Comparison of ENCODE assay signal across 9 mouse cellular contexts in the genomic region with DNA sequence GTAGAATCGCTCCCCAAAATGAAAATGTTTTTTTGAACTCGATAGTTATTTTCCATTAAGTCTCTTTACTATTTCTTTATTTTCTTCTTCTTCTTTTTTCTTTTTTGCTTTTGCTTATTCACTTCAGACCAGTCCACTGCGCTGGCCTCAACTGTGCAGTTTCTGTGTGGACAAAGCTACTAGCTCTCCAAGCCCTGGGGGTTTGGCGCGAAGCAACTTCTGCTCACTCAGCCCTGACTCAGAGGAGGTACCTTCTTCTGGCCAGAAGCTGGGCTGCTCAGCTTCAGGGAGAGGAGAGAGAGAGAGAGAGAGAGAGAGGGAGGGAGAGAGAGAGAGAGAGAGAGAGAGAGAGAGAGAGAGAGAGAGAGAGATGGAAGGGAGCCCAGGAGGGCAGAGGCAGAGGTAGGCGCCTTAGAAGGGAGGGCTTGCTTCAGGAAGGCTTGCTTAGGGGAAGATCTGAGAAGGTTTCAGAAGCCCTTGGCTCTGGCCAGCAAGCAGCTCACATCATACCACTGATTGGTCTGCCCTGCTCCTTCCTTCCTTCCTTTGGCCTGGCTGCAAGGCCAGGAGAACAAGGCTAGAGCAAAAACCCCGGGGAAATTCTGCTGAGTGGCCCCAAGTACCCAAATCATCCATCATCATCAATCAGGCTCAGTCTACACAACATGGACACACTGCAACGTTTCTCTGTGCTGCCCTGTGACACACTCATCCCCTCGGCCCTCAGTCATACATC.
A peak's percentile ranks its signal among the peaks of the same experiment; 100 is the strongest.
DNase-seq lines count a peak whose midpoint lies in the region; ATAC-seq and TF ChIP-seq lines count a peak whose summit lies in the region.
"Had no signal": no experiment of that assay in that cellular context is flagged by ENCODE, and none has a peak within 500 bp of the region (broad histone marks: within the 10 kb centered on the region; RNA-seq: fewer than 3 reads in every experiment).

No protein-coding gene starts in this region.

- H3K4me3 ChIP-seq in kidney, adult 2 months (ENCODE audit: insufficient read depth, low read depth, low read length): no peak overlapping the region
- no peak overlapping the region for H3K4me3 ChIP-seq in embryonic facial prominence, embryonic 14.5 days (ENCODE audit: low read depth, low read length)
- no peak overlapping the region for H3K4me3 ChIP-seq in neural tube, embryonic 11.5 days (ENCODE audit: low read depth, low read length)
- H3K4me3 ChIP-seq: liver, embryonic 13.5 days had no signal

- intact Hi-C loops in heart, postnatal 36 days (cut with DNase I): no loop called here

- no peaks in the 10 kb centered on the region for H3K4me1 ChIP-seq in kidney, adult 2 months (ENCODE audit: control insufficient read depth, insufficient read depth, low read length)
- H3K4me1 ChIP-seq in embryonic facial prominence, embryonic 14.5 days (ENCODE audit: control insufficient read depth, insufficient read depth, low read length): peaks cover 11% of the 10 kb centered on the region; the same call in 1 of the 2 replicates
- H3K4me1 ChIP-seq in neural tube, embryonic 11.5 days (ENCODE audit: control insufficient read depth, insufficient read depth, low read length): peaks cover 9% of the 10 kb centered on the region; the same call in 1 of the 2 replicates
- H3K4me1 ChIP-seq: liver, embryonic 13.5 days had no signal

- 49% methylated on average over 9 of the region's 9 CpGs for WGBS in kidney, adult 2 months
- 51% methylated on average over 9 of the region's 9 CpGs for WGBS in embryonic facial prominence, embryonic 14.5 days
- WGBS in neural tube, embryonic 11.5 days: 61% methylated on average over 9 of the region's 9 CpGs

- H3K9me3 ChIP-seq in embryonic facial prominence, embryonic 14.5 days (ENCODE audit: control insufficient read depth, low read length): no peaks in the 10 kb centered on the region
- H3K9me3 ChIP-seq in neural tube, embryonic 11.5 days (ENCODE audit: control insufficient read depth, low read length): no peaks in the 10 kb centered on the region
- H3K9me3 ChIP-seq: liver, embryonic 13.5 days had no signal

- TF ChIP-seq CTCF in kidney, adult 2 months (conservative IDR thresholded peaks at IDR 0.05; ENCODE audit: insufficient read depth, insufficient read length, low read depth, low read length): no peak

- H3K36me3 ChIP-seq in kidney, adult 2 months (ENCODE audit: control insufficient read depth, insufficient read depth, low read length): no peaks in the 10 kb centered on the region
- no peaks in the 10 kb centered on the region for H3K36me3 ChIP-seq in embryonic facial prominence, embryonic 14.5 days (ENCODE audit: control insufficient read depth, insufficient read depth, low read length)
- H3K36me3 ChIP-seq in neural tube, embryonic 11.5 days (ENCODE audit: control insufficient read depth, insufficient read depth, low read length): no peaks in the 10 kb centered on the region
- H3K36me3 ChIP-seq: liver, embryonic 13.5 days had no signal

- no peak overlapping the region for H3K9ac ChIP-seq in embryonic facial prominence, embryonic 14.5 days (ENCODE audit: low read depth, low read length)
- peak overlapping the region; percentile 28; the same call in 1 of the 2 replicates for H3K9ac ChIP-seq in neural tube, embryonic 11.5 days (ENCODE audit: low read length)
- H3K9ac ChIP-seq: liver, embryonic 13.5 days had no signal

- no peak for TF ChIP-seq POLR2A in kidney, adult 2 months (IDR thresholded peaks at IDR 0.05; ENCODE audit: low read depth, low read length)

- no peak overlapping the region for H3K27ac ChIP-seq in kidney, adult 2 months (ENCODE audit: insufficient read depth, low read depth, low read length)
- H3K27ac ChIP-seq in embryonic facial prominence, embryonic 14.5 days (replicated peaks; ENCODE audit: low read depth, low read length): no peak overlapping the region; the same call in 1 of the 2 replicates
- H3K27ac ChIP-seq in neural tube, embryonic 11.5 days (ENCODE audit: low read depth, low read length): no peak overlapping the region
- H3K27ac ChIP-seq: liver, embryonic 13.5 days had no signal

- DNase-seq in kidney, postnatal 4 days: peak; percentile 16 to 19
- no peak for DNase-seq in kidney, adult 2 months
- DNase-seq in embryonic facial prominence, embryonic 14.5 days (ENCODE audit: low spot score): peak; percentile 27
- peak; percentile 9 to 11 for DNase-seq in heart, postnatal 36 days
- DNase-seq in neural tube, embryonic 11.5 days (ENCODE audit: low spot score): peak; percentile 28
- DNase-seq in cerebellum, adult 9-10 months: no peak
- DNase-seq: liver, embryonic 13.5 days had no signal

- ATAC-seq in embryonic facial prominence, embryonic 14.5 days (ENCODE audit: low read depth): no peak
- ATAC-seq in neural tube, embryonic 11.5 days (ENCODE audit: insufficient read depth, low FRiP score, low TSS enrichment): no peak
- ATAC-seq in activated CD4-positive, CD25-positive, alpha-beta regulatory T cell, adult 4 months: no peak
- ATAC-seq in megakaryocyte-erythroid progenitor cell, adult 5-6 weeks (replicated peaks; ENCODE audit: low FRiP score, low TSS enrichment, poor library complexity, severe bottlenecking): no peak

- H3K27me3 ChIP-seq in kidney, adult 2 months (replicated peaks; ENCODE audit: control insufficient read depth, insufficient read depth, low read length): no peaks in the 10 kb centered on the region
- H3K27me3 ChIP-seq in embryonic facial prominence, embryonic 14.5 days (replicated peaks; ENCODE audit: control insufficient read depth, insufficient read depth, low read length): no peaks in the 10 kb centered on the region
- H3K27me3 ChIP-seq in neural tube, embryonic 11.5 days (ENCODE audit: control insufficient read depth, insufficient read depth, low read length): no peaks in the 10 kb centered on the region
- H3K27me3 ChIP-seq: liver, embryonic 13.5 days had no signal

- peak overlapping the region; percentile 44 for H3K4me2 ChIP-seq in embryonic facial prominence, embryonic 14.5 days (ENCODE audit: low read depth, low read length)
- H3K4me2 ChIP-seq in neural tube, embryonic 11.5 days (ENCODE audit: low read depth): no peak overlapping the region; the same call in 1 of the 2 replicates
- H3K4me2 ChIP-seq: liver, embryonic 13.5 days had no signal

Comparison
In these comparisons a context has a peak if more than half of its experiments do, and no peak if none do; other contexts are left out.
1. DNase-seq: peak in kidney, postnatal 4 days (2 of 2), embryonic facial prominence, embryonic 14.5 days (single experiment), heart, postnatal 36 days (2 of 2) and neural tube, embryonic 11.5 days (single experiment); none in kidney, adult 2 months (single experiment) and cerebellum, adult 9-10 months (single experiment).